Mouse (Mus musculus) megakaryocyte-erythroid progenitor cell, adult 5-6 weeks (primary cell): ENCODE results near the gene Rps6kl1. TPM values are rescaled to one million over a fixed set of nuclear protein-coding genes. Genes with fewer than 3 reads are reported as not detected.

ENCODE experiments used
- ATAC-seq: replicated peaks from 2 replicates; pipeline ENCODE4 v1.8.0; 2016; ENCODE audit warnings: mild to moderate bottlenecking, inconsistent platforms; ENCODE audit not compliant: severe bottlenecking, poor library complexity, low FRiP score, low TSS enrichment
- total RNA-seq, 2 experiments: library from RNA; stranded (forward) in 1 of 2; stranded (reverse) in 1 of 2; fragments of 200-1000, 215-1000 nt in 1 of 2; fragments of >200 nt in 1 of 2; fragmentation: Nextera tagmentation in 1 of 2; gene quantifications; 2 replicates each; pipeline ENCODE4 v1.2.3; 2014 to 2017

The Rps6kl1 gene
- total RNA-seq, 2 experiments from 2014 or later, result not detected

- ATAC-seq, result peak; percentile 87
Measured at GRCm38 (mm10) chr12:85176846-85177523, 25.9 kb upstream of the Rps6kl1 start.

GRCm38 (mm10) chr12:85175926-85176845 lies 25.1 kb upstream of the Rps6kl1 start:
- ATAC-seq, result no peak

- ATAC-seq, result no peak
Measured at GRCm38 (mm10) chr12:85175087-85175675, 24.1 kb upstream of the Rps6kl1 start.

GRCm38 (mm10) chr12:85174016-85174415 lies 23.0 kb upstream of the Rps6kl1 start:
- no peak for ATAC-seq

- no peak for ATAC-seq
Measured at GRCm38 (mm10) chr12:85170948-85171307, 19.9 kb upstream of the Rps6kl1 start.

- no peak for ATAC-seq
Measured at GRCm38 (mm10) chr12:85170284-85170947, 19.4 kb upstream of the Rps6kl1 start.

- no peak for ATAC-seq
Measured at GRCm38 (mm10) chr12:85169877-85170276, 18.8 kb upstream of the Rps6kl1 start.

GRCm38 (mm10) chr12:85169117-85169858 lies 18.2 kb upstream of the Rps6kl1 start:
- ATAC-seq, result peak; percentile 77

GRCm38 (mm10) chr12:85166631-85167030 lies 15.6 kb upstream of the Rps6kl1 start:
- no peak for ATAC-seq

GRCm38 (mm10) chr12:85164996-85165395 lies 13.9 kb upstream of the Rps6kl1 start:
- ATAC-seq, result no peak

GRCm38 (mm10) chr12:85159592-85159991 lies 8.5 kb upstream of the Rps6kl1 start:
- ATAC-seq, result no peak

GRCm38 (mm10) chr12:85158801-85159200 lies 7.7 kb upstream of the Rps6kl1 start:
- no peak for ATAC-seq

- no peak for ATAC-seq
Measured at GRCm38 (mm10) chr12:85157797-85158460, 6.9 kb upstream of the Rps6kl1 start.

GRCm38 (mm10) chr12:85156324-85156723 lies 5.3 kb upstream of the Rps6kl1 start:
- ATAC-seq, result no peak

- ATAC-seq, result no peak
Measured at GRCm38 (mm10) chr12:85153011-85153410, 1.9 kb upstream of the Rps6kl1 start.

GRCm38 (mm10) chr12:85150321-85151001 lies 603 bp downstream of the Rps6kl1 start:
- no peak for ATAC-seq

- no peak for ATAC-seq
Measured at GRCm38 (mm10) chr12:85146881-85147280, 4.2 kb downstream of the Rps6kl1 start.

- no peak for ATAC-seq
Measured at GRCm38 (mm10) chr12:85146355-85146754, 4.7 kb downstream of the Rps6kl1 start.
